ENCODE assay signal across 12 mouse cellular contexts in genomic region chr5:113902017-113902416, GRCm38 (mm10). TPM values are rescaled to one million over a fixed set of nuclear protein-coding genes. Genes with fewer than 3 reads are reported as not detected.
A peak's percentile ranks its signal among the peaks of the same experiment; 100 is the strongest.
DNase-seq lines count a peak whose midpoint lies in the region; ATAC-seq and TF ChIP-seq lines count a peak whose summit lies in the region.
"Had no signal": no experiment of that assay in that cellular context is flagged by ENCODE, and none has a peak within 500 bp of the region (broad histone marks: within the 10 kb centered on the region; RNA-seq: fewer than 3 reads in every experiment).

No protein-coding gene starts in this region.

- H3K27ac ChIP-seq in hindbrain, embryonic 12.5 days = 0 out of 2 replicates have a peak overlapping the region, but pooled peaks have one; percentile 17
- no peak overlapping the region for H3K27ac ChIP-seq in hindbrain, embryonic 14.5 days
- no peak overlapping the region for H3K27ac ChIP-seq in liver, embryonic 11.5 days (ENCODE audit: low read depth, low read length)
- H3K27ac ChIP-seq: embryonic facial prominence, embryonic 13.5 days had no signal

- 85% methylated on average over 6 of the region's 6 CpGs for WGBS in hindbrain, embryonic 12.5 days
- 78% methylated on average over 6 of the region's 6 CpGs for WGBS in hindbrain, embryonic 14.5 days
- 43% methylated on average over 6 of the region's 6 CpGs for WGBS in liver, embryonic 11.5 days

- H3K9ac ChIP-seq in hindbrain, embryonic 12.5 days = no peak overlapping the region
- no peak overlapping the region for H3K9ac ChIP-seq in hindbrain, embryonic 14.5 days
- no peak overlapping the region for H3K9ac ChIP-seq in liver, embryonic 11.5 days (ENCODE audit: low read depth, low read length)

- H3K9me3 ChIP-seq in hindbrain, embryonic 12.5 days (replicated peaks) = no peaks in the 10 kb centered on the region
- H3K9me3 ChIP-seq in hindbrain, embryonic 14.5 days (ENCODE audit: control insufficient read depth, low read length) = no peaks in the 10 kb centered on the region
- H3K9me3 ChIP-seq in G1E (replicated peaks) = no peaks in the 10 kb centered on the region
- no peaks in the 10 kb centered on the region for H3K9me3 ChIP-seq in liver, embryonic 11.5 days (ENCODE audit: control insufficient read depth, low read length)
- H3K9me3 ChIP-seq: embryonic facial prominence, embryonic 13.5 days had no signal

- no peak overlapping the region for H3K4me3 ChIP-seq in hindbrain, embryonic 12.5 days
- H3K4me3 ChIP-seq in hindbrain, embryonic 14.5 days (replicated peaks; ENCODE audit: low read length) = no peak overlapping the region
- H3K4me3 ChIP-seq in G1E (ENCODE audit: low read depth, low read length) = peak overlapping the region; percentile 61; the same call in 1 of the 2 replicates
- no peak overlapping the region for H3K4me3 ChIP-seq in liver, embryonic 11.5 days (ENCODE audit: low read depth, low read length)
- H3K4me3 ChIP-seq: embryonic facial prominence, embryonic 13.5 days had no signal

- H3K27me3 ChIP-seq in hindbrain, embryonic 12.5 days = no peaks in the 10 kb centered on the region
- H3K27me3 ChIP-seq in hindbrain, embryonic 14.5 days (ENCODE audit: control insufficient read depth, insufficient read depth, low read length) = no peaks in the 10 kb centered on the region
- no peaks in the 10 kb centered on the region for H3K27me3 ChIP-seq in G1E (ENCODE audit: insufficient read depth, low read length)
- no peaks in the 10 kb centered on the region for H3K27me3 ChIP-seq in liver, embryonic 11.5 days (replicated peaks; ENCODE audit: control insufficient read depth, insufficient read depth, low read length)
- H3K27me3 ChIP-seq: embryonic facial prominence, embryonic 13.5 days had no signal

- peaks cover 61% of the 10 kb centered on the region for H3K4me1 ChIP-seq in hindbrain, embryonic 12.5 days
- peaks cover 53% of the 10 kb centered on the region for H3K4me1 ChIP-seq in hindbrain, embryonic 14.5 days (replicated peaks; ENCODE audit: control insufficient read depth, insufficient read depth, low read length)
- H3K4me1 ChIP-seq in G1E (ENCODE audit: insufficient read depth, low read depth, low read length) = peaks cover 69% of the 10 kb centered on the region
- H3K4me1 ChIP-seq in liver, embryonic 11.5 days (replicated peaks; ENCODE audit: control insufficient read depth, insufficient read depth, low read length) = peaks cover 75% of the 10 kb centered on the region

- no peak for TF ChIP-seq CTCF in G1E (IDR thresholded peaks at IDR 0.05; ENCODE audit: low read depth, low read length)

- no peak for ATAC-seq in hindbrain, embryonic 12.5 days (ENCODE audit: low FRiP score)
- ATAC-seq in hindbrain, embryonic 14.5 days (ENCODE audit: low FRiP score) = no peak
- peak; percentile 82 for ATAC-seq in G1E (ENCODE audit: extremely low read depth, insufficient number of reproducible peaks, low FRiP score, poor library complexity, severe bottlenecking)
- ATAC-seq in liver, embryonic 11.5 days (replicated peaks; ENCODE audit: low FRiP score) = peak; percentile 83

- H3K4me2 ChIP-seq in hindbrain, embryonic 12.5 days (replicated peaks) = 0 out of 2 replicates have a peak overlapping the region, but pooled peaks have one; percentile 4
- H3K4me2 ChIP-seq in hindbrain, embryonic 14.5 days (replicated peaks) = no peak overlapping the region
- peak overlapping the region; percentile 3 for H3K4me2 ChIP-seq in liver, embryonic 11.5 days
- H3K4me2 ChIP-seq: embryonic facial prominence, embryonic 13.5 days had no signal

- DNase-seq in hindbrain, embryonic 14.5 days (ENCODE audit: low spot score) = no peak
- DNase-seq in G1E (ENCODE audit: low spot score) = peak; percentile 63
- DNase-seq in c-Kit-positive CD71-positive TER-119-negative erythroid progenitor cells, embryonic 14.5 days (ENCODE audit: low read depth) = peak; percentile 62
- DNase-seq in liver, embryonic 11.5 days (ENCODE audit: low spot score) = no peak
- no peak for DNase-seq in layer of hippocampus, adult 8-10 months (ENCODE audit: low spot score in 2 of 2)
- DNase-seq in ovary, postnatal 14 days (ENCODE audit: low spot score) = no peak
- no peak for DNase-seq in B cell, adult 2 months
- DNase-seq: cerebellum, adult 18-20 months; layer of hippocampus, adult 9-11 months; thymus, adult 18-20 months had no signal

- H3K36me3 ChIP-seq in hindbrain, embryonic 12.5 days = no peaks in the 10 kb centered on the region
- no peaks in the 10 kb centered on the region for H3K36me3 ChIP-seq in hindbrain, embryonic 14.5 days (replicated peaks; ENCODE audit: control insufficient read depth, insufficient read depth)
- peaks cover 36% of the 10 kb centered on the region for H3K36me3 ChIP-seq in G1E (replicated peaks)
- H3K36me3 ChIP-seq in liver, embryonic 11.5 days (ENCODE audit: control insufficient read depth, insufficient read depth, low read length) = no peaks in the 10 kb centered on the region
- H3K36me3 ChIP-seq: embryonic facial prominence, embryonic 13.5 days had no signal

RNA-seq across cellular contexts. Expression of gene Coro1c, which starts 6.5 kb away (rescaled TPM):
- 226 and 233 TPM in 2 replicates for polyA plus RNA-seq in hindbrain, embryonic 12.5 days (2016; fragmentation: Nextera tagmentation; extraction: Ambion mirVana)
- 172 and 177 TPM in 2 replicates for polyA plus RNA-seq in hindbrain, embryonic 14.5 days (2014; fragmentation: Nextera tagmentation; extraction: Ambion mirVana)
- total RNA-seq in G1E (2014; fragmentation: Nextera tagmentation) = 77.5 and 83.7 TPM in 2 replicates
- 70.5 and 77.3 TPM in 2 replicates for total RNA-seq in G1E (2017)
- polyA plus RNA-seq in G1E (2012) = 56.6 and 59.1 TPM in 2 replicates
- polyA plus RNA-seq in liver, embryonic 11.5 days (2014; fragmentation: Nextera tagmentation; extraction: Ambion mirVana) = 122 and 137 TPM in 2 replicates
- total RNA-seq in layer of hippocampus, adult 8-10 months (2022) = 100 to 1,000 TPM in 1 of 4 experiments, 10 to 100 TPM in 3; 89.3 to 106 (median 94.0) TPM

Comparison
In these comparisons a context has a peak if more than half of its experiments do, and no peak if none do; other contexts are left out.
1. ATAC-seq: peak in G1E (single experiment) and liver, embryonic 11.5 days (single experiment); none in hindbrain, embryonic 12.5 days (single experiment) and hindbrain, embryonic 14.5 days (single experiment).
2. DNase-seq: peak in G1E (single experiment) and c-Kit-positive CD71-positive TER-119-negative erythroid progenitor cells, embryonic 14.5 days (single experiment); none in hindbrain, embryonic 14.5 days (single experiment), liver, embryonic 11.5 days (single experiment), layer of hippocampus, adult 8-10 months (0 of 2), ovary, postnatal 14 days (single experiment) and B cell, adult 2 months (0 of 2).